Mouse (Mus musculus) small intestine, adult 2 months (tissue): ENCODE data around the gene Ctns. TPM values are rescaled to one million over a fixed set of nuclear protein-coding genes. Genes with fewer than 3 reads are reported as not detected.

Source experiments
- H3K27ac ChIP-seq: fragments of 200-500 bp; 2 replicates; pipeline ENCODE4 v1.5.1; 2012; ENCODE audit warnings: low read depth, low read length, control low read depth, inconsistent platforms; ENCODE audit not compliant: insufficient read depth
- H3K27me3 ChIP-seq: fragments of 200-500 bp; 2 replicates; pipeline ENCODE4 v1.6.1; 2012; ENCODE audit warnings: mild to moderate bottlenecking, moderate library complexity, low read length, inconsistent platforms; ENCODE audit not compliant: control insufficient read depth, insufficient read depth
- H3K36me3 ChIP-seq: fragments of 200-500 bp; 2 replicates; pipeline ENCODE4 v1.6.1; 2012; ENCODE audit warnings: mild to moderate bottlenecking, low read length, control low read depth, inconsistent platforms; ENCODE audit not compliant: control insufficient read depth, insufficient read depth
- H3K4me1 ChIP-seq: fragments of 200-500 bp; 2 replicates; pipeline ENCODE4 v1.6.1; 2012; ENCODE audit warnings: low read length, inconsistent platforms, mixed read lengths; ENCODE audit not compliant: control insufficient read depth, insufficient read depth, insufficient read length
- H3K4me3 ChIP-seq: fragments of 200-500 bp; 2 replicates; pipeline ENCODE4 v1.5.1; 2012; ENCODE audit warnings: low read depth, mild to moderate bottlenecking, control low read depth, inconsistent platforms, low read length, moderate library complexity
- CTCF ChIP-seq: fragments of 200-500 bp; IDR thresholded peaks from 2 replicates; pipeline ENCODE4 v1.5.1; 2012; ENCODE audit warnings: low read depth, mild to moderate bottlenecking, control low read depth, inconsistent platforms, low read length, moderate library complexity, mixed read lengths; ENCODE audit not compliant: insufficient replicate concordance, insufficient read length; ENCODE audit errors: extremely low read depth
- POLR2A ChIP-seq: fragments of 200-500 bp; IDR thresholded peaks from 2 replicates; pipeline ENCODE4 v1.6.1; 2012; ENCODE audit warnings: low read depth, mild to moderate bottlenecking, control low read depth, inconsistent platforms, low read length, moderate library complexity
- WGBS: fragments of 180-500 bp; shearing (Covaris S2); methylation state at CpG from one replicate; pipeline ENCODE4 v1.1.7; 2018; 5-methylcytosine and 5-hydroxymethylcytosine counted together
- polyA plus RNA-seq: library from polyadenylated mRNA; depleted of rRNA; stranded (reverse); fragments of >200 nt; gene quantifications from 2 replicates; pipeline ENCODE4 v1.2.3, GENCODE M21; 2012; rRNA removed

The Ctns gene
- polyA plus RNA-seq: 7.1 and 16.4 TPM in 2 replicates

- TF ChIP-seq POLR2A (peak; percentile 51), CTCF (no peak)
Measured at GRCm38 (mm10) chr11:73198603-73199229, at the start of gene Ctns. Gene Ctns, minus strand, starts transcription at chr11:73199042.

GRCm38 (mm10) chr11:73242777-73243176, 43.9 kb upstream of the Ctns start:
- no peak overlapping the region for H3K4me3 ChIP-seq
- H3K4me1 ChIP-seq: peaks cover 26% of the 10 kb centered on the region
- WGBS: 61% methylated on average over 4 of the region's 4 CpGs
- TF ChIP-seq CTCF: no peak
- no peak for TF ChIP-seq POLR2A
- no peaks in the 10 kb centered on the region for H3K27me3 ChIP-seq
- H3K36me3 ChIP-seq: no peaks in the 10 kb centered on the region
- H3K27ac ChIP-seq: peak overlapping the region; percentile 84

More at GRCm38 (mm10) chr11:73198603-73199229, at the start of gene Ctns:
- WGBS: under 1% methylated on average over 22 of the region's 22 CpGs
- H3K27me3 ChIP-seq: no peaks in the 10 kb centered on the region
- peak within 1 kb of the TSS; percentile 85 for H3K4me3 ChIP-seq
- H3K4me1 ChIP-seq: peaks cover 4% of the 10 kb centered on the region; the same call in 1 of the 2 replicates
- H3K36me3 ChIP-seq: 0 out of 2 replicates have a peak, but pooled peaks cover 3% of the 10 kb centered on the region
- H3K27ac ChIP-seq: peak within 1 kb of the TSS; percentile 92

GRCm38 (mm10) chr11:73242199-73242598, 43.4 kb upstream of the Ctns start:
- 28% methylated on average over 6 of the region's 6 CpGs for WGBS
- H3K27me3 ChIP-seq: no peaks in the 10 kb centered on the region
- H3K4me1 ChIP-seq: peaks cover 26% of the 10 kb centered on the region
- TF ChIP-seq POLR2A: no peak
- no peak for TF ChIP-seq CTCF
- H3K36me3 ChIP-seq: no peaks in the 10 kb centered on the region
- peak overlapping the region; percentile 84 for H3K27ac ChIP-seq
- no peak overlapping the region for H3K4me3 ChIP-seq

GRCm38 (mm10) chr11:73236731-73237130, 37.9 kb upstream of the Ctns start:
- TF ChIP-seq CTCF (no peak), POLR2A (no peak)
- 65% methylated on average over 3 of the region's 3 CpGs for WGBS
- H3K27me3 ChIP-seq: no peaks in the 10 kb centered on the region
- H3K4me3 ChIP-seq: no peak overlapping the region
- peaks cover 13% of the 10 kb centered on the region for H3K4me1 ChIP-seq
- H3K27ac ChIP-seq: no peak overlapping the region
- H3K36me3 ChIP-seq: no peaks in the 10 kb centered on the region

- TF ChIP-seq POLR2A (no peak), CTCF (no peak)
- Histone ChIP-seq H3K27me3 (no peaks in the 10 kb centered on the region), H3K4me1 (peaks cover 8% of the 10 kb centered on the region; the same call in 1 of the 2 replicates), H3K4me3 (no peak overlapping the region), H3K27ac (no peak overlapping the region), H3K36me3 (no peaks in the 10 kb centered on the region)
- 36% methylated on average over 5 of the region's 5 CpGs for WGBS
Measured at GRCm38 (mm10) chr11:73235990-73236701, 37.3 kb upstream of the Ctns start.

GRCm38 (mm10) chr11:73233992-73234391, 35.1 kb upstream of the Ctns start, which contains the start of gene Trpv1:
Gene Trpv1, plus strand, starts transcription at chr11:73234292.
- 82% methylated on average over 5 of the region's 5 CpGs for WGBS
- Histone ChIP-seq H3K4me1 (no peaks in the 10 kb centered on the region), H3K27me3 (no peaks in the 10 kb centered on the region), H3K4me3 (no peak within 1 kb of the TSS), H3K36me3 (no peaks in the 10 kb centered on the region), H3K27ac (no peak within 1 kb of the TSS)
- no peak for TF ChIP-seq POLR2A
- no peak for TF ChIP-seq CTCF

- no peak overlapping the region for H3K4me3 ChIP-seq
- H3K36me3 ChIP-seq: no peaks in the 10 kb centered on the region
- no peaks in the 10 kb centered on the region for H3K4me1 ChIP-seq
- no peaks in the 10 kb centered on the region for H3K27me3 ChIP-seq
- 40% methylated on average over 2 of the region's 2 CpGs for WGBS
- H3K27ac ChIP-seq: no peak overlapping the region
- TF ChIP-seq POLR2A (no peak), CTCF (no peak)
Measured at GRCm38 (mm10) chr11:73232513-73232912, 33.7 kb upstream of the Ctns start.
